Mouse (Mus musculus): ENCODE measurements around the gene Ppat.

- no peak for TF ChIP-seq POLR2A (IDR thresholded peaks at IDR 0.05; ENCODE audit: insufficient read depth, low read length)
- TF ChIP-seq CTCF (IDR thresholded peaks at IDR 0.05; ENCODE audit: low read depth, low read length) = no peak
Measured at GRCm38 (mm10) chr5:76950343-76951105, 854 bp downstream of the Ppat start.
